Mouse (Mus musculus) kidney, adult 2 months (tissue): ENCODE measurements around the gene Arl14.

ENCODE experiments used
- CTCF ChIP-seq: fragments of 200-500 bp; conservative IDR thresholded peaks from 2 replicates; pipeline ENCODE4 v1.5.1; 2011; ENCODE audit warnings: low read depth, mild to moderate bottlenecking, control low read depth, low read length, moderate library complexity, mixed read lengths; ENCODE audit not compliant: insufficient read depth, insufficient read length
- POLR2A ChIP-seq: fragments of 200-500 bp; IDR thresholded peaks from one replicate; pipeline ENCODE4 v1.6.1; 2011; ENCODE audit warnings: low read depth, low read length, control low read depth

DNA sequence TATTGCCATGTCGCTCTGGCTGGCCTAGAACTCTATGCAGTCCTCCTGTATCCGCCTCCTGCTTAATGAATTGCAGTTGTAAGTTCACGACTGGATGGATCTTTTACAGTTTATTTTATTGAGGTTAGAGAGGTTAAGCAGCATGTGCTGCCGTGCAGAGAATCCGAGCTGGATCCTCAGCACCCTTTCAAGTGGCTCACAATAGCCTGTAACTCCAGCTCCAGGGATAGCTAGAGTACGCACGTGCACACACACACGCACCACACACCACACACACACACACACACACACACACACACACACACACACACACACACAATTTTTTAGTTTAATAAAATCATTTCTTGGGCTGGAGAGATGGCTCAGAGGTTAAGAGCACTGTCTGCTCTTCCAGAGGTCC lies 27.0 kb upstream of the Arl14 start:
- TF ChIP-seq POLR2A (no peak), CTCF (no peak)
